Mouse (Mus musculus) neural tube, embryonic 11.5 days (tissue): ENCODE measurements around the gene Nt5c2. TPM values are rescaled to one million over a fixed set of nuclear protein-coding genes. Genes with fewer than 3 reads are reported as not detected.

Experiments used
- ATAC-seq: fragments of 200-750 bp; cut with Nextera tagmentation; 2 replicates; pipeline ENCODE4 v1.8.0; 2017; ENCODE audit warnings: moderate number of reproducible peaks, mild to moderate bottlenecking, moderate TSS enrichment, moderate library complexity; ENCODE audit not compliant: insufficient read depth, low FRiP score, low TSS enrichment
- DNase-seq: peaks from one replicate; pipeline ENCODE4 v3.0.0-alpha.2; 2015; ENCODE audit warnings: low spot score
- H3K27ac ChIP-seq: fragments of 300-500 bp; sonication (generic); 2 replicates; pipeline ENCODE4 v1.5.1; 2014; ENCODE audit warnings: low read depth, mild to moderate bottlenecking, low read length
- H3K27me3 ChIP-seq: fragments of 300-500 bp; sonication (generic); 2 replicates; pipeline ENCODE4 v1.6.1; 2014; ENCODE audit warnings: mild to moderate bottlenecking, low read length, mixed read lengths; ENCODE audit not compliant: control insufficient read depth, insufficient read depth
- H3K36me3 ChIP-seq: fragments of 300-500 bp; sonication (generic); 2 replicates; pipeline ENCODE4 v1.6.1; 2014; ENCODE audit warnings: mild to moderate bottlenecking, low read length, moderate library complexity, mixed read lengths; ENCODE audit not compliant: control insufficient read depth, insufficient read depth
- H3K4me1 ChIP-seq: fragments of 300-500 bp; sonication (generic); 2 replicates; pipeline ENCODE4 v1.6.1; 2014; ENCODE audit warnings: low read length, mixed read lengths; ENCODE audit not compliant: control insufficient read depth, insufficient read depth
- H3K4me2 ChIP-seq: fragments of 300-500 bp; sonication (generic); 2 replicates; pipeline ENCODE4 v1.6.1; 2014; ENCODE audit warnings: low read depth, mild to moderate bottlenecking, moderate library complexity
- H3K4me3 ChIP-seq: fragments of 300-500 bp; sonication (generic); 2 replicates; pipeline ENCODE4 v1.5.1; 2014; ENCODE audit warnings: low read depth, low read length
- H3K9ac ChIP-seq: fragments of 300-500 bp; sonication (generic); 2 replicates; pipeline ENCODE4 v1.6.1; 2014; ENCODE audit warnings: mild to moderate bottlenecking, low read length
- H3K9me3 ChIP-seq: fragments of 300-500 bp; sonication (generic); 2 replicates; pipeline ENCODE4 v1.6.1; 2016; ENCODE audit warnings: low read length; ENCODE audit not compliant: control insufficient read depth
- WGBS: fragments of 180-500 bp; shearing (Covaris S2); extraction: QIAGEN DNeasy Blood & Tissue Kit; methylation state at CpG from one replicate; pipeline ENCODE4 v1.1.7; 2014; 5-methylcytosine and 5-hydroxymethylcytosine counted together
- polyA plus RNA-seq: library from polyadenylated mRNA; unstranded; fragments of >200 nt; fragmentation: Nextera tagmentation; extraction: Ambion mirVana; gene quantifications from 2 replicates; pipeline ENCODE4 v1.2.1, GENCODE M21; 2014

Nt5c2 gene
- polyA plus RNA-seq, 1 experiment from 2014 or later, result 68.3 TPM

GRCm38 (mm10) chr19:46835339-46835738 is 179.6 kb downstream of the Nt5c2 start:
- H3K9ac ChIP-seq, result no peak overlapping the region
- no peaks in the 10 kb centered on the region; the same call in 1 of the 2 replicates for H3K4me1 ChIP-seq
- no peaks in the 10 kb centered on the region for H3K36me3 ChIP-seq
- no peak overlapping the region for H3K27ac ChIP-seq
- WGBS, result 80% methylated on average over 4 of the region's 4 CpGs
- H3K4me3 ChIP-seq, result no peak overlapping the region
- DNase-seq (no peak), ATAC-seq (no peak)
- H3K4me2 ChIP-seq, result no peak overlapping the region
- no peaks in the 10 kb centered on the region for H3K27me3 ChIP-seq
- no peaks in the 10 kb centered on the region for H3K9me3 ChIP-seq

GRCm38 (mm10) chr19:46834301-46834700 is 180.7 kb downstream of the Nt5c2 start:
- no peak overlapping the region for H3K4me3 ChIP-seq
- H3K4me1 ChIP-seq, result no peaks in the 10 kb centered on the region; the same call in 1 of the 2 replicates
- ATAC-seq (no peak), DNase-seq (no peak)
- no peak overlapping the region for H3K9ac ChIP-seq
- no peak overlapping the region for H3K4me2 ChIP-seq
- H3K27ac ChIP-seq, result no peak overlapping the region
- WGBS, result 80% methylated on average over 5 of the region's 5 CpGs
- H3K9me3 ChIP-seq, result no peaks in the 10 kb centered on the region
- no peaks in the 10 kb centered on the region for H3K27me3 ChIP-seq
- no peaks in the 10 kb centered on the region for H3K36me3 ChIP-seq

Other genes with a start within 250 kb of the Nt5c2 start
- gene Ina, start 455 bp downstream of the Nt5c2 start, polyA plus RNA-seq, result 276 and 332 TPM in 2 replicates
- gene Pcgf6, start 35.8 kb upstream of the Nt5c2 start, polyA plus RNA-seq, result 31.0 and 33.5 TPM in 2 replicates
- gene Taf5, start 52.6 kb upstream of the Nt5c2 start, polyA plus RNA-seq, result 10.3 and 12.8 TPM in 2 replicates
- 1,081 and 1,145 TPM in 2 replicates for gene Usmg5, start 75.5 kb upstream of the Nt5c2 start, polyA plus RNA-seq
- gene Pdcd11, start 75.6 kb upstream of the Nt5c2 start, polyA plus RNA-seq, result 9.8 and 11.0 TPM in 2 replicates
- gene Calhm2, start 123.1 kb upstream of the Nt5c2 start, polyA plus RNA-seq, result 0.69 TPM in 2 replicates
- not detected in 2 replicates for gene Calhm1, start 129.1 kb upstream of the Nt5c2 start, polyA plus RNA-seq
- gene Calhm3, start 142.6 kb upstream of the Nt5c2 start, polyA plus RNA-seq, result not detected in 2 replicates
- gene Neurl1a, start 163.7 kb upstream of the Nt5c2 start, polyA plus RNA-seq, result 4.7 and 5.0 TPM in 2 replicates